Mouse (Mus musculus) neural tube, embryonic 11.5 days (tissue): ENCODE results near the gene Ccdc22. TPM values are rescaled to one million over a fixed set of nuclear protein-coding genes. Genes with fewer than 3 reads are reported as not detected.

Experiments
- ATAC-seq: fragments of 200-750 bp; cut with Nextera tagmentation; 2 replicates; pipeline ENCODE4 v1.8.0; 2017; ENCODE audit warnings: moderate number of reproducible peaks, mild to moderate bottlenecking, moderate TSS enrichment, moderate library complexity; ENCODE audit not compliant: insufficient read depth, low FRiP score, low TSS enrichment
- DNase-seq: peaks from one replicate; pipeline ENCODE4 v3.0.0-alpha.2; 2015; ENCODE audit warnings: low spot score
- H3K27ac ChIP-seq: fragments of 300-500 bp; sonication (generic); 2 replicates; pipeline ENCODE4 v1.5.1; 2014; ENCODE audit warnings: low read depth, mild to moderate bottlenecking, low read length
- H3K27me3 ChIP-seq: fragments of 300-500 bp; sonication (generic); 2 replicates; pipeline ENCODE4 v1.6.1; 2014; ENCODE audit warnings: mild to moderate bottlenecking, low read length, mixed read lengths; ENCODE audit not compliant: control insufficient read depth, insufficient read depth
- H3K36me3 ChIP-seq: fragments of 300-500 bp; sonication (generic); 2 replicates; pipeline ENCODE4 v1.6.1; 2014; ENCODE audit warnings: mild to moderate bottlenecking, low read length, moderate library complexity, mixed read lengths; ENCODE audit not compliant: control insufficient read depth, insufficient read depth
- H3K4me1 ChIP-seq: fragments of 300-500 bp; sonication (generic); 2 replicates; pipeline ENCODE4 v1.6.1; 2014; ENCODE audit warnings: low read length, mixed read lengths; ENCODE audit not compliant: control insufficient read depth, insufficient read depth
- H3K4me2 ChIP-seq: fragments of 300-500 bp; sonication (generic); 2 replicates; pipeline ENCODE4 v1.6.1; 2014; ENCODE audit warnings: low read depth, mild to moderate bottlenecking, moderate library complexity
- H3K4me3 ChIP-seq: fragments of 300-500 bp; sonication (generic); 2 replicates; pipeline ENCODE4 v1.5.1; 2014; ENCODE audit warnings: low read depth, low read length
- H3K9ac ChIP-seq: fragments of 300-500 bp; sonication (generic); 2 replicates; pipeline ENCODE4 v1.6.1; 2014; ENCODE audit warnings: mild to moderate bottlenecking, low read length
- H3K9me3 ChIP-seq: fragments of 300-500 bp; sonication (generic); 2 replicates; pipeline ENCODE4 v1.6.1; 2016; ENCODE audit warnings: low read length; ENCODE audit not compliant: control insufficient read depth
- WGBS: fragments of 180-500 bp; shearing (Covaris S2); extraction: QIAGEN DNeasy Blood & Tissue Kit; methylation state at CpG from one replicate; pipeline ENCODE4 v1.1.7; 2014; 5-methylcytosine and 5-hydroxymethylcytosine counted together
- polyA plus RNA-seq: library from polyadenylated mRNA; unstranded; fragments of >200 nt; fragmentation: Nextera tagmentation; extraction: Ambion mirVana; gene quantifications from 2 replicates; pipeline ENCODE4 v1.2.1, GENCODE M21; 2014

Gene Ccdc22
- polyA plus RNA-seq, 1 experiment from 2014 or later = 29.2 TPM

GRCm38 (mm10) chrX:7566352-7566751, 39.0 kb downstream of the Ccdc22 start:
- DNase-seq (no peak), ATAC-seq (no peak)
- 87% methylated on average over 6 of the region's 6 CpGs for WGBS
- H3K4me1 ChIP-seq = no peaks in the 10 kb centered on the region
- H3K4me2 ChIP-seq = no peak overlapping the region
- no peak overlapping the region for H3K4me3 ChIP-seq
- H3K27me3 ChIP-seq = no peaks in the 10 kb centered on the region
- H3K9ac ChIP-seq = no peak overlapping the region
- H3K36me3 ChIP-seq = no peaks in the 10 kb centered on the region
- no peak overlapping the region for H3K27ac ChIP-seq
- H3K9me3 ChIP-seq = no peaks in the 10 kb centered on the region

- no peak overlapping the region for H3K4me3 ChIP-seq
- H3K9ac ChIP-seq = no peak overlapping the region
- no peaks in the 10 kb centered on the region for H3K36me3 ChIP-seq
- H3K9me3 ChIP-seq = no peaks in the 10 kb centered on the region
- 27% methylated on average over 2 of the region's 2 CpGs for WGBS
- DNase-seq (no peak), ATAC-seq (no peak)
- no peaks in the 10 kb centered on the region for H3K27me3 ChIP-seq
- H3K4me2 ChIP-seq = no peak overlapping the region
- no peaks in the 10 kb centered on the region for H3K4me1 ChIP-seq
- no peak overlapping the region for H3K27ac ChIP-seq
Measured at GRCm38 (mm10) chrX:7563076-7563475, 42.2 kb downstream of the Ccdc22 start.

GRCm38 (mm10) chrX:7553474-7553873, 51.8 kb downstream of the Ccdc22 start:
- no peak for DNase-seq
- H3K9me3 ChIP-seq = no peaks in the 10 kb centered on the region
- no peak overlapping the region for H3K4me2 ChIP-seq
- WGBS = 91% methylated on average over 4 of the region's 4 CpGs
- H3K27ac ChIP-seq = no peak overlapping the region
- no peak overlapping the region for H3K9ac ChIP-seq
- H3K4me3 ChIP-seq = no peak overlapping the region
- no peaks in the 10 kb centered on the region for H3K36me3 ChIP-seq
- H3K27me3 ChIP-seq = no peaks in the 10 kb centered on the region
- H3K4me1 ChIP-seq = no peaks in the 10 kb centered on the region
- no peak for ATAC-seq

Other genes starting within 250 kb of the Ccdc22 start
- 0.59 and 0.69 TPM in 2 replicates for gene Usp27x, start 229.7 kb downstream of the Ccdc22 start, polyA plus RNA-seq
- not detected in 2 replicates for gene Foxp3, start 31.9 kb downstream of the Ccdc22 start, polyA plus RNA-seq
- gene Ppp1r3f, start 31.2 kb downstream of the Ccdc22 start, polyA plus RNA-seq = 1.7 and 2.1 TPM in 2 replicates
- gene Cacna1f, start 1.6 kb upstream of the Ccdc22 start, polyA plus RNA-seq = not detected in 2 replicates
- gene Syp, start 33.0 kb upstream of the Ccdc22 start, polyA plus RNA-seq = 15.5 and 18.6 TPM in 2 replicates
- gene Prickle3, start 51.7 kb upstream of the Ccdc22 start, polyA plus RNA-seq = 2.4 and 3.1 TPM in 2 replicates
- gene Plp2, start 65.9 kb upstream of the Ccdc22 start, polyA plus RNA-seq = 43.3 and 49.4 TPM in 2 replicates
- not detected in 2 replicates for gene Magix, start 75.7 kb upstream of the Ccdc22 start, polyA plus RNA-seq
- gene Gpkow, start 91.6 kb upstream of the Ccdc22 start, polyA plus RNA-seq = 47.3 and 48.4 TPM in 2 replicates
- 17.8 and 18.3 TPM in 2 replicates for gene Wdr45, start 108.8 kb upstream of the Ccdc22 start, polyA plus RNA-seq
- not detected in 2 replicates for gene Gm45208, start 116.7 kb upstream of the Ccdc22 start, polyA plus RNA-seq
- 102 and 104 TPM in 2 replicates for gene Praf2, start 122.9 kb upstream of the Ccdc22 start, polyA plus RNA-seq
- 21.0 and 31.8 TPM in 2 replicates for gene Ccdc120, start 145.4 kb upstream of the Ccdc22 start, polyA plus RNA-seq
- gene Tfe3, start 157.0 kb upstream of the Ccdc22 start, polyA plus RNA-seq = 21.6 and 25.9 TPM in 2 replicates
- gene Gripap1, start 184.2 kb upstream of the Ccdc22 start, polyA plus RNA-seq = 51.7 and 57.0 TPM in 2 replicates
- 2.2 and 2.5 TPM in 2 replicates for gene Kcnd1, start 216.8 kb upstream of the Ccdc22 start, polyA plus RNA-seq
- 35.9 and 40.8 TPM in 2 replicates for gene Otud5, start 235.8 kb upstream of the Ccdc22 start, polyA plus RNA-seq